Mouse (Mus musculus) forebrain, postnatal 0 days (tissue): ENCODE data around the gene 9530003J23Rik. TPM values are rescaled to one million over a fixed set of nuclear protein-coding genes. Genes with fewer than 3 reads are reported as not detected.

Experiments
- ATAC-seq: fragments of 200-750 bp; cut with Nextera tagmentation; 2 replicates; pipeline ENCODE4 v1.8.0; 2017; ENCODE audit warnings: mild to moderate bottlenecking, moderate library complexity
- DNase-seq: peaks from one replicate; pipeline ENCODE4 v3.0.0-alpha.2; 2015
- H3K27ac ChIP-seq: fragments of 300-500 bp; sonication (generic); 2 replicates; pipeline ENCODE4 v1.5.1; 2014; ENCODE audit warnings: low read depth, mild to moderate bottlenecking, antibody characterized with exemption, low read length, moderate library complexity, mixed read lengths
- H3K27me3 ChIP-seq: fragments of 300-500 bp; sonication (generic); 2 replicates; pipeline ENCODE4 v1.6.1; 2014; ENCODE audit warnings: mild to moderate bottlenecking, low read length, mixed read lengths; ENCODE audit not compliant: insufficient read depth
- H3K36me3 ChIP-seq: fragments of 300-500 bp; sonication (generic); 2 replicates; pipeline ENCODE4 v1.6.1; 2014; ENCODE audit warnings: mild to moderate bottlenecking, moderate library complexity; ENCODE audit not compliant: insufficient read depth
- H3K4me1 ChIP-seq: fragments of 300-500 bp; sonication (generic); 2 replicates; pipeline ENCODE4 v1.6.1; 2014; ENCODE audit warnings: antibody characterized with exemption; ENCODE audit not compliant: insufficient read depth
- H3K4me2 ChIP-seq: fragments of 300-500 bp; sonication (generic); 2 replicates; pipeline ENCODE4 v1.6.1; 2014; ENCODE audit warnings: low read depth, mild to moderate bottlenecking, moderate library complexity
- H3K4me3 ChIP-seq: fragments of 300-500 bp; sonication (generic); 2 replicates; pipeline ENCODE4 v1.5.1; 2014; ENCODE audit warnings: low read depth, low read length, mixed read lengths
- H3K9ac ChIP-seq: fragments of 300-500 bp; sonication (generic); 2 replicates; pipeline ENCODE4 v1.6.1; 2014; ENCODE audit warnings: mild to moderate bottlenecking
- H3K9me3 ChIP-seq: fragments of 300-500 bp; sonication (generic); 2 replicates; pipeline ENCODE4 v1.6.1; 2016; ENCODE audit warnings: low read length
- CTCF ChIP-seq: sonication (generic); IDR thresholded peaks from 2 replicates; pipeline ENCODE4 v1.5.1; 2016; ENCODE audit warnings: antibody characterized with exemption, control low read depth, low read depth
- WGBS: fragments of 180-500 bp; shearing (Covaris S2); extraction: QIAGEN DNeasy Blood & Tissue Kit; methylation state at CpG from one replicate; pipeline ENCODE4 v1.1.7; 2014; 5-methylcytosine and 5-hydroxymethylcytosine counted together
- polyA plus RNA-seq: library from polyadenylated mRNA; unstranded; fragments of >200 nt; fragmentation: Nextera tagmentation; extraction: Ambion mirVana; gene quantifications from 2 replicates; pipeline ENCODE4 v1.2.1, GENCODE M21; 2015
- total RNA-seq: library from RNA; depleted of rRNA; stranded (reverse); fragments of >200 nt; gene quantifications from 2 replicates; pipeline ENCODE4 v1.2.3, GENCODE M21; 2014; rRNA removed

9530003J23Rik gene
- total and polyA plus RNA-seq, 2 experiments from 2014 or later: 0.13 TPM; not detected in 1

- ATAC-seq (no peak), DNase-seq (no peak)
- WGBS: 90% methylated on average over 17 of the region's 17 CpGs
- TF ChIP-seq CTCF: no peak
- Histone ChIP-seq H3K4me1 (no peaks in the 10 kb centered on the region), H3K27me3 (no peaks in the 10 kb centered on the region), H3K4me2 (no peak overlapping the region), H3K9me3 (no peaks in the 10 kb centered on the region), H3K27ac (no peak overlapping the region), H3K4me3 (no peak overlapping the region), H3K9ac (no peak overlapping the region), H3K36me3 (no peaks in the 10 kb centered on the region)
Measured at GRCm38 (mm10) chr10:117202981-117203557, 35.4 kb downstream of the 9530003J23Rik start.

DNA sequence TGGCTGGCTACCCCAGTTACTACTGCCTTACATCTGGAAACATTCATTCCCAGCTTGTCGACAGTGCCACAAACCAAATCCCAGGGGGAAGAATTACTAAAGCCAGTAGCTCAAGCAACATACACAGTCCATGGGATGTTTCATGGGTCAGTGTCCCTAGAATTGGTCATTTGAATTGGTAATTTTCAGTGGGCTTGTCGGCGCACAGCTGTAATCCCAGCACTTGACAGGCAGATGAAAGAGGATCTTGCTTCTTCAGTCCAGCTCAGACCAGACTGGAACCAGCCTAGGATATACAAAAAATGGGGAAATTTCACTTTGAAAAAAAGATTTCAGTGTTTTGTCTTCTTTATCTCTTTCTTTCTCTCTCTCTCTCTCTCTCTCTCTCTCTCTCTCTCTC, 38.8 kb downstream of the 9530003J23Rik start:
- no peak for ATAC-seq
- H3K4me1 ChIP-seq: no peaks in the 10 kb centered on the region

DNA sequence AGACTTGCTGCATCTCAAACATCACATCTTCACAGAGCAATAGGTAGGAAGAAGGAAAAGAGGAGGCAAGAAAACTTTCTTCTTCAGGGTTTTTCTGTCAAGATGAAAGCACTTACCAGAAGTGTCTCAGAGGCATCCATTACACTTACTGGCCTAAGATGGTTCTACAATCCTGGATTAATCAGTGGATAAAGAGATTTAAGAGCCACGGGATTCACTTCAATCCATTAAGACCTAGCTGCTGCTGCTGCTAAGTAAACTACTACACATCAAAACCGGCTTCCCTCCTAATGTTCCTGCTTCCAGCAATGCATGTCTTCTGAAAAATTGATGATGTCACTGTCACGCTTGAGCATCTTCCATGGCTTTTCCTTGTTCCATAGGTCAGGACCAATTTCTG, 41.8 kb downstream of the 9530003J23Rik start:
- H3K36me3 ChIP-seq: no peaks in the 10 kb centered on the region
- H3K27me3 ChIP-seq: no peaks in the 10 kb centered on the region
- no peak overlapping the region for H3K4me3 ChIP-seq
- H3K4me2 ChIP-seq: no peak overlapping the region
- H3K9ac ChIP-seq: no peak overlapping the region
- H3K9me3 ChIP-seq: no peaks in the 10 kb centered on the region
- H3K27ac ChIP-seq: no peak overlapping the region
- H3K4me1 ChIP-seq: no peaks in the 10 kb centered on the region
- ATAC-seq (no peak), DNase-seq (no peak)
- no peak for TF ChIP-seq CTCF
- 85% methylated on average over 3 of the region's 3 CpGs for WGBS

More for the DNA sequence above, 38.8 kb downstream of the 9530003J23Rik start:
- WGBS: 71% methylated on average over 3 of the region's 3 CpGs
- Histone ChIP-seq H3K27me3 (no peaks in the 10 kb centered on the region), H3K4me2 (no peak overlapping the region), H3K4me3 (no peak overlapping the region), H3K27ac (no peak overlapping the region), H3K9ac (no peak overlapping the region), H3K9me3 (no peaks in the 10 kb centered on the region), H3K36me3 (no peaks in the 10 kb centered on the region)
- DNase-seq: no peak
- TF ChIP-seq CTCF: no peak

DNA sequence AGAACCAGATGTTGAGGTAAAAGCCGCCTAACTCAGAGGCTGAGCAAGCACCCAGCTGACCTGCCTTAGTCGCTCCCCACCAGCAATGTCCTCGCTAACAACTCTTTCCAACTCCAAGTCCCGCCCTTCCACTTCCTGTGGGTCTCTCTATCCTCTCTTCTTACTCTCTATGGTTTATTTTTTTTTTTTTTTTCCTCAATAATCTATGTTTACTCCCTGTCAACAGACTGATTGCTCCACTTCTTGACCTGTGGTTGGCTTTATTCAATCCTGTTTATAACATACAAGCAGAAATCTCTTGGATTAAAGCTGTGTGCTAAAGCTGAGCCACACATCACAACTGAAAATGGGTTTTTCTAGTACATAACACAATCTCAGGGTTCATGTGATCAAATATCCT, 42.8 kb downstream of the 9530003J23Rik start:
- Histone ChIP-seq H3K9me3 (no peaks in the 10 kb centered on the region), H3K9ac (no peak overlapping the region), H3K36me3 (no peaks in the 10 kb centered on the region), H3K4me2 (no peak overlapping the region), H3K4me3 (no peak overlapping the region), H3K27ac (no peak overlapping the region), H3K4me1 (no peaks in the 10 kb centered on the region), H3K27me3 (no peaks in the 10 kb centered on the region)
- 97% methylated on average over 4 of the region's 4 CpGs for WGBS
- no peak for TF ChIP-seq CTCF
- DNase-seq (no peak), ATAC-seq (no peak)

- 95% methylated on average over 12 of the region's 12 CpGs for WGBS
- H3K4me1 ChIP-seq: no peaks in the 10 kb centered on the region
- H3K4me3 ChIP-seq: no peak overlapping the region
- no peak overlapping the region for H3K9ac ChIP-seq
- H3K27ac ChIP-seq: no peak overlapping the region
- no peak for TF ChIP-seq CTCF
- DNase-seq (no peak), ATAC-seq (no peak)
- H3K4me2 ChIP-seq: no peak overlapping the region
- H3K36me3 ChIP-seq: no peaks in the 10 kb centered on the region
- no peaks in the 10 kb centered on the region for H3K27me3 ChIP-seq
- H3K9me3 ChIP-seq: no peaks in the 10 kb centered on the region
Measured at GRCm38 (mm10) chr10:117195005-117195404, 43.5 kb downstream of the 9530003J23Rik start.

GRCm38 (mm10) chr10:117193364-117193763, 45.1 kb downstream of the 9530003J23Rik start:
- Histone ChIP-seq H3K9ac (no peak overlapping the region), H3K36me3 (no peaks in the 10 kb centered on the region), H3K4me3 (no peak overlapping the region), H3K27me3 (no peaks in the 10 kb centered on the region), H3K4me1 (no peaks in the 10 kb centered on the region), H3K9me3 (no peaks in the 10 kb centered on the region), H3K4me2 (no peak overlapping the region), H3K27ac (no peak overlapping the region)
- no peak for DNase-seq
- no peak for TF ChIP-seq CTCF
- 74% methylated on average over 5 of the region's 5 CpGs for WGBS
- ATAC-seq: no peak

GRCm38 (mm10) chr10:117185399-117186089, 53.0 kb downstream of the 9530003J23Rik start:
- TF ChIP-seq CTCF: no peak

More at GRCm38 (mm10) chr10:117185399-117186089, 53.0 kb downstream of the 9530003J23Rik start:
- H3K9me3 ChIP-seq: no peaks in the 10 kb centered on the region
- WGBS: 64% methylated on average over 9 of the region's 9 CpGs
- ATAC-seq: no peak
- H3K27me3 ChIP-seq: no peaks in the 10 kb centered on the region
- no peak overlapping the region for H3K4me2 ChIP-seq
- no peaks in the 10 kb centered on the region for H3K4me1 ChIP-seq
- no peak overlapping the region for H3K4me3 ChIP-seq
- H3K27ac ChIP-seq: no peak overlapping the region
- H3K36me3 ChIP-seq: no peaks in the 10 kb centered on the region
- H3K9ac ChIP-seq: no peak overlapping the region
- no peak for DNase-seq

Other genes with a start within 250 kb of the 9530003J23Rik start
- not detected in 2 replicates for gene Lrrc10, start 193.4 kb downstream of the 9530003J23Rik start, total RNA-seq
- 0.13 TPM in 1 of 2 replicates, not detected in the other for gene Lrrc10, start 193.4 kb downstream of the 9530003J23Rik start, polyA plus RNA-seq
- gene Cct2, start 174.9 kb downstream of the 9530003J23Rik start, total RNA-seq: 399 and 404 TPM in 2 replicates
- 240 and 249 TPM in 2 replicates for gene Cct2, start 174.9 kb downstream of the 9530003J23Rik start, polyA plus RNA-seq
- gene Frs2, start 90.2 kb downstream of the 9530003J23Rik start, total RNA-seq: 17.0 and 28.7 TPM in 2 replicates
- gene Frs2, start 90.2 kb downstream of the 9530003J23Rik start, polyA plus RNA-seq: 11.3 and 17.2 TPM in 2 replicates
- gene Yeats4, start 14.2 kb downstream of the 9530003J23Rik start, total RNA-seq: 90.9 and 92.3 TPM in 2 replicates
- gene Yeats4, start 14.2 kb downstream of the 9530003J23Rik start, polyA plus RNA-seq: 96.8 and 104 TPM in 2 replicates
- 10.2 and 14.2 TPM in 2 replicates for gene Lyz2, start 43.6 kb upstream of the 9530003J23Rik start, total RNA-seq
- gene Lyz2, start 43.6 kb upstream of the 9530003J23Rik start, polyA plus RNA-seq: 25.6 and 29.5 TPM in 2 replicates
- gene Lyz1, start 54.2 kb upstream of the 9530003J23Rik start, total RNA-seq: not detected in 2 replicates
- gene Lyz1, start 54.2 kb upstream of the 9530003J23Rik start, polyA plus RNA-seq: 0.16 TPM in 1 of 2 replicates, not detected in the other
- gene Cpsf6, start 141.3 kb upstream of the 9530003J23Rik start, total RNA-seq: 135 and 155 TPM in 2 replicates
- gene Cpsf6, start 141.3 kb upstream of the 9530003J23Rik start, polyA plus RNA-seq: 70.1 and 88.9 TPM in 2 replicates